Mouse (Mus musculus): ENCODE data around the gene Rptor. TPM values are rescaled to one million over a fixed set of nuclear protein-coding genes. Genes with fewer than 3 reads are reported as not detected.

Gene Rptor
- total RNA-seq, 2 experiments from 2014 or later: 23.6 to 25.9 TPM

GRCm38 (mm10) chr11:119877124-119877523 lies 274.4 kb downstream of the Rptor start:
- intact Hi-C loops (cut with DNase I): no loop called here
- DNase-seq: no peak

GRCm38 (mm10) chr11:119879573-119879972 lies 276.9 kb downstream of the Rptor start:
- intact Hi-C loops (cut with DNase I): no loop called here
- no peak for DNase-seq

GRCm38 (mm10) chr11:119883646-119884045 lies 280.9 kb downstream of the Rptor start:
- intact Hi-C loops (cut with DNase I): no loop called here
- no peak for DNase-seq

GRCm38 (mm10) chr11:119889966-119890365 lies 287.3 kb downstream of the Rptor start:
- intact Hi-C loops (cut with DNase I): no loop called here
- DNase-seq: no peak

GRCm38 (mm10) chr11:119891601-119892215 lies 289.0 kb downstream of the Rptor start:
- no peak for DNase-seq
- intact Hi-C loops (cut with DNase I): no loop called here

GRCm38 (mm10) chr11:119893667-119894236 lies 291.0 kb downstream of the Rptor start:
- DNase-seq: no peak
- intact Hi-C loops (cut with DNase I): no loop called here

GRCm38 (mm10) chr11:119894634-119895033 lies 291.9 kb downstream of the Rptor start:
- DNase-seq: no peak
- intact Hi-C loops (cut with DNase I): no loop called here

- intact Hi-C loops (cut with DNase I): no loop called here
- DNase-seq: no peak
Measured at GRCm38 (mm10) chr11:119897041-119897440, 294.3 kb downstream of the Rptor start.

GRCm38 (mm10) chr11:119898976-119899375 lies 296.3 kb downstream of the Rptor start:
- intact Hi-C loops (cut with DNase I): no loop called here
- no peak for DNase-seq

GRCm38 (mm10) chr11:119901174-119901573 lies 298.5 kb downstream of the Rptor start:
- no peak for DNase-seq
- intact Hi-C loops (cut with DNase I): no loop called here

- intact Hi-C loops (cut with DNase I): no loop called here
- no peak for DNase-seq
Measured at GRCm38 (mm10) chr11:119902891-119903290, 300.2 kb downstream of the Rptor start.

- peak; percentile 31 to 44 for DNase-seq
- intact Hi-C loops (cut with DNase I): loop anchor here (1.0 kb wide), 1 partner anchor 401 kb away; no protein-coding TSS in a partner anchor
Measured at GRCm38 (mm10) chr11:119904621-119905286, 302.0 kb downstream of the Rptor start.

GRCm38 (mm10) chr11:119905794-119906193 lies 303.1 kb downstream of the Rptor start:
- no peak for DNase-seq
- intact Hi-C loops (cut with DNase I): loop anchor here (1.0 kb wide), 1 partner anchor 402 kb away; no protein-coding TSS in a partner anchor

- intact Hi-C loops (cut with DNase I): no loop called here
- no peak for DNase-seq
Measured at GRCm38 (mm10) chr11:119907006-119907650, 304.4 kb downstream of the Rptor start.

GRCm38 (mm10) chr11:119907711-119908110 lies 305.0 kb downstream of the Rptor start:
- intact Hi-C loops (cut with DNase I): no loop called here

GRCm38 (mm10) chr11:119909436-119909835 lies 306.7 kb downstream of the Rptor start:
- DNase-seq: no peak
- intact Hi-C loops (cut with DNase I): loop anchor here (1.0 kb wide), 1 partner anchor 82 kb away; no protein-coding TSS in a partner anchor

More at GRCm38 (mm10) chr11:119907711-119908110, 305.0 kb downstream of the Rptor start:
- DNase-seq: no peak

- intact Hi-C loops (cut with DNase I): no loop called here
- no peak for DNase-seq
Measured at GRCm38 (mm10) chr11:119912845-119913244, 310.1 kb downstream of the Rptor start.

GRCm38 (mm10) chr11:119913291-119913934 lies 310.7 kb downstream of the Rptor start, which contains the start of gene Chmp6:
TSS of gene Chmp6 (plus strand) at chr11:119913441.
- peak; percentile 89 to 92 for DNase-seq
- intact Hi-C loops (cut with DNase I): no loop called here

- intact Hi-C loops (cut with DNase I): no loop called here
- DNase-seq: no peak
Measured at GRCm38 (mm10) chr11:119913935-119914314, 311.2 kb downstream of the Rptor start.

GRCm38 (mm10) chr11:119914381-119914780 lies 311.7 kb downstream of the Rptor start:
- intact Hi-C loops (cut with DNase I): no loop called here
- no peak for DNase-seq

- intact Hi-C loops (cut with DNase I): no loop called here
- DNase-seq: no peak
Measured at GRCm38 (mm10) chr11:119915666-119916065, 313.0 kb downstream of the Rptor start.
